Mouse (Mus musculus): Measurements from ENCODE around the gene Cdc42ep2. TPM values are rescaled to one million over a fixed set of nuclear protein-coding genes. Genes with fewer than 3 reads are reported as not detected.

The Cdc42ep2 gene
- 16.0 and 20.4 TPM in 2 replicates for polyA plus RNA-seq (2015; fragmentation: Nextera tagmentation; extraction: Ambion mirVana)

DNA sequence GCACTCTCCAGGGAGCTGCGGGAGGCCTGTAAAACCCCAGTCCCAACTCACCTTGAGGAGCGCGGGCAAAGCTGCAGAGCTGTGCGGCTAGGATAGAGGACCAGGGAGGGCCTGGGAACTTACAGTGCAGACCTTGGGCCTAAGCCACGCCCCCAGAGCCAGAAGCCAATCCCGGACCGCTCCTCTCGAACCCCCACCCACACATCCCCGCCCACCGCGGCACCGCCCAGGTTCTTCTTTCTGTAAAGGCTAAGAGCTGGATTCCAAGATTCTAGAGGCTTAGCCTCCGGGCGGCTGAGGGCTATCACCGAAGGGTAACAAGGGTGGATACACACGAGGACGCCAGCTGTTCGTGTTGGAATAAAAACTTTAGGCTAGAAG lies at the start of gene Cdc42ep2:
TSS of gene Cdc42ep2 (minus strand) at position 104 of the 381 bp plus-strand sequence.
- peak within 1 kb of the TSS; percentile 67 for H3K4me2 ChIP-seq (ENCODE audit: low read length)
- H3K4me3 ChIP-seq (ENCODE audit: low read depth, low read length), result peak within 1 kb of the TSS; percentile 74
- peak within 1 kb of the TSS; percentile 79 for H3K9ac ChIP-seq (ENCODE audit: low read depth, low read length)
- no peaks in the 10 kb centered on the region for H3K9me3 ChIP-seq (replicated peaks; ENCODE audit: control insufficient read depth, low read length, poor library complexity, severe bottlenecking)
- H3K36me3 ChIP-seq (ENCODE audit: control insufficient read depth, insufficient read depth, low read length), result no peaks in the 10 kb centered on the region
- H3K27ac ChIP-seq (ENCODE audit: low read length), result peak within 1 kb of the TSS; percentile 69
- no peaks in the 10 kb centered on the region for H3K27me3 ChIP-seq (ENCODE audit: control insufficient read depth, insufficient read depth, low read depth, low read length)
- peak; percentile 95 for ATAC-seq
- peaks cover 17% of the 10 kb centered on the region for H3K4me1 ChIP-seq (ENCODE audit: control insufficient read depth, insufficient read depth, low read length)
- WGBS, result under 1% methylated on average over 18 of the region's 18 CpGs

DNA sequence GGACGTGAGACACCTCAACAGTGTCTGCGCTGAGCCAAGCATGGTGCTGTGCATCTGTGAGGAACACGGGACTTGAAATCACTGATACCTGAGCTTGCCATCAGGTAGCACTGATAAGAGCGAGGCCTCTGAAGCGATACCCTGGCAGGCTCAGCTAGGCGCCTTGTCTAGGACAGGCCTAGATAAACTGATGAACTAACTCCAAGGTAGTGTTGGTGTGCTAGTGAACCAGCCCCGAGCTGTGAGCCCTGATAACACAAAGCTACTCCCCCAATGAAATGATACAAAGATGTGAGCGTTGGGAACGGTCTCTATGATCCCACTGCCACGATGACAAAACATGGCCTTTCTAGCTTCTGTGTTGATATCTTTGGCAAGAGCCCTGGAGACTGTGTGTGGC lies 43.0 kb upstream of the Cdc42ep2 start:
- WGBS, result 91% methylated on average over 10 of the region's 10 CpGs
- H3K27me3 ChIP-seq (ENCODE audit: control insufficient read depth, insufficient read depth, low read depth, low read length), result no peaks in the 10 kb centered on the region
- no peaks in the 10 kb centered on the region for H3K9me3 ChIP-seq (replicated peaks; ENCODE audit: control insufficient read depth, low read length, poor library complexity, severe bottlenecking)
- H3K27ac ChIP-seq (ENCODE audit: low read length), result no peak overlapping the region
- no peak overlapping the region for H3K9ac ChIP-seq (ENCODE audit: low read depth, low read length)
- peaks cover 16% of the 10 kb centered on the region for H3K4me1 ChIP-seq (ENCODE audit: control insufficient read depth, insufficient read depth, low read length)
- no peak overlapping the region for H3K4me2 ChIP-seq (ENCODE audit: low read length)
- ATAC-seq, result no peak
- no peak overlapping the region for H3K4me3 ChIP-seq (ENCODE audit: low read depth, low read length)
- H3K36me3 ChIP-seq (ENCODE audit: control insufficient read depth, insufficient read depth, low read length), result no peaks in the 10 kb centered on the region

DNA sequence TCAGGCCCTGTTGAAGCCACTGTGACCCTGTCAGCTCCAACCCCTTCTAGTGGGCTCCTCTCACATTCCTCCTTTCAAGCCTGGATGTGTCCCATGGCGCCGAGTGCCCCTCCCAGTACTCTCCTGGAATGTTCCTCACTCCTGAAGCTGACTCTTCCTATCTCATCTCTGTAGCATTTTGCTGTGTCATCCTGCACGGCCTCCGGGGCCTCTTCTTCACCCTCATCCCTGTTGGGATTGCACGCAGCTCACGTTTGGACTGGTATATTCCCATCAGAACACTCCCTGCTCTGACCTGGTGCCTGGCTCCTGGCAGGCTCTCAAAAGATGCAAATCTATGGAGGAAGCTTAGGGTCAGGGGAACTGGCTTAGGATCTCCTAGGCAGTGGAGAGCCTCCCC lies 42.2 kb upstream of the Cdc42ep2 start:
- H3K36me3 ChIP-seq (ENCODE audit: control insufficient read depth, insufficient read depth, low read length), result no peaks in the 10 kb centered on the region
- H3K9me3 ChIP-seq (replicated peaks; ENCODE audit: control insufficient read depth, low read length, poor library complexity, severe bottlenecking), result no peaks in the 10 kb centered on the region
- H3K4me3 ChIP-seq (ENCODE audit: low read depth, low read length), result no peak overlapping the region
- ATAC-seq, result no peak
- 78% methylated on average over 6 of the region's 6 CpGs for WGBS
- no peak overlapping the region for H3K4me2 ChIP-seq (ENCODE audit: low read length)
- peaks cover 16% of the 10 kb centered on the region for H3K4me1 ChIP-seq (ENCODE audit: control insufficient read depth, insufficient read depth, low read length)
- peak overlapping the region; percentile 14; the same call in 1 of the 2 replicates for H3K9ac ChIP-seq (ENCODE audit: low read depth, low read length)
- no peak overlapping the region for H3K27ac ChIP-seq (ENCODE audit: low read length)
- H3K27me3 ChIP-seq (ENCODE audit: control insufficient read depth, insufficient read depth, low read depth, low read length), result no peaks in the 10 kb centered on the region

DNA sequence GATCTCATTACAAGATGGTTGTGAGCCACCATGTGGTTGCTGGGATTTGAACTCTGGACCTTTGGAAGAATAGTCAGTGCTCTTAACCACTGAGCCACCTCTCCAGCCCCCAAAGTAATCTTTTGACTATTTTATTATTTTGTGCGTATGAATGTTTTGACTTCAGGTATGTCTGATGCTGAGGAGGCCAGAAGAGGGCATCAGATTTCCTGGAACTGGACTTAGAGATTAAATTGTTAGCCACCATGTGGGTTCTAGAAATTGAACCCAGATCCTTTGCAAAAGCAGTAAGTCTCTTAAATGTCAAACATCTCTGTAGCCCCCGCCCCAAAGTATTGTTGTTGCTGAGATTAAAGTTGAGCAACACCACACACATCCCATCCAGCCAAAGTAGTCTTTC lies 41.3 kb upstream of the Cdc42ep2 start:
- peaks cover 16% of the 10 kb centered on the region for H3K4me1 ChIP-seq (ENCODE audit: control insufficient read depth, insufficient read depth, low read length)
- H3K9me3 ChIP-seq (replicated peaks; ENCODE audit: control insufficient read depth, low read length, poor library complexity, severe bottlenecking), result no peaks in the 10 kb centered on the region
- no peak for ATAC-seq
- WGBS, result 92% methylated on average over 2 of the region's 2 CpGs
- H3K27me3 ChIP-seq (ENCODE audit: control insufficient read depth, insufficient read depth, low read depth, low read length), result no peaks in the 10 kb centered on the region
- H3K36me3 ChIP-seq (ENCODE audit: control insufficient read depth, insufficient read depth, low read length), result no peaks in the 10 kb centered on the region
- H3K4me2 ChIP-seq (ENCODE audit: low read length), result no peak overlapping the region
- no peak overlapping the region for H3K27ac ChIP-seq (ENCODE audit: low read length)
- no peak overlapping the region for H3K4me3 ChIP-seq (ENCODE audit: low read depth, low read length)
- H3K9ac ChIP-seq (ENCODE audit: low read depth, low read length), result no peak overlapping the region

DNA sequence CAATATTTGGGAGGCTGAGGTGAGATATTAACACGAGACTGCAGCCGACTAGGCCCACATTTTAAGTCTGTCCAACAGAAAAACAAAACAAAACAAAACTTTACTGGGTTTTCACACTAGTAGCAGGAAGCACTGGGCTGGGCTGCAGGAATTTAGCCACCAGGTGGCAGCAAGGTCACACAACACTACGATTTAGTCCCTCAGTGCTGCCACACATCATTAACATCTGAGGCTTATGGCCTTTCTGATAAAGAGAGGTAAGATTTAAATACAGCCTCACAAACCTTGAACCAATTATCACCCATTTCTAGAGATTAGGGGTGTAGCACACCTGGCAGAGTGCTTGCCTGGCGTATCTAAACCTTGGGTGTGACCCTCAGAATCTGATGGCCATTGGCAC lies 40.7 kb upstream of the Cdc42ep2 start:
- 10% methylated on average over 4 of the region's 4 CpGs for WGBS
- Histone ChIP-seq H3K27ac (ENCODE audit: low read length) (no peak overlapping the region), H3K4me2 (ENCODE audit: low read length) (no peak overlapping the region), H3K9me3 (replicated peaks; ENCODE audit: control insufficient read depth, low read length, poor library complexity, severe bottlenecking) (no peaks in the 10 kb centered on the region), H3K27me3 (ENCODE audit: control insufficient read depth, insufficient read depth, low read depth, low read length) (no peaks in the 10 kb centered on the region), H3K4me3 (ENCODE audit: low read depth, low read length) (no peak overlapping the region), H3K36me3 (ENCODE audit: control insufficient read depth, insufficient read depth, low read length) (no peaks in the 10 kb centered on the region), H3K9ac (ENCODE audit: low read depth, low read length) (no peak overlapping the region), H3K4me1 (ENCODE audit: control insufficient read depth, insufficient read depth, low read length) (peaks cover 16% of the 10 kb centered on the region)
- ATAC-seq, result peak; percentile 59; the same call in 1 of the 2 replicates

DNA sequence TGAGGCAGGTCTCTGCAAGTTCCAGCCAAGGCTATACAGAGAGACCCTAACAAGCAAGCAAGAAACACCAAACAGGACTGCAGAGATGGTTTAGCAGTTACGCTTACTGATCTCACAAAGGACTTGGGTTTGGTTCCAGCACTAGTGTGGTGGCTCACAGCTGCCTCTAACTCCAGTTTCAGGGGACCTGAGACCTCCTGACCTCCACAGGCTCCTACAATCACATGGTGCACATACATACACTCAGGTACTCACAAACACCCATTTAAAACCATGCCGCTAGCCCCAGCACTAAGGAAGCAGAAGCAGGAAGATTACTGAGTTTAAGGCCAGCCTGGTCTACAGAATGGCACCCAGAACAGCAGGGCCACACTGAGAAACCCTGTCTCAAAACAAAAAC lies 40.2 kb upstream of the Cdc42ep2 start:
- H3K27ac ChIP-seq (ENCODE audit: low read length), result no peak overlapping the region

DNA sequence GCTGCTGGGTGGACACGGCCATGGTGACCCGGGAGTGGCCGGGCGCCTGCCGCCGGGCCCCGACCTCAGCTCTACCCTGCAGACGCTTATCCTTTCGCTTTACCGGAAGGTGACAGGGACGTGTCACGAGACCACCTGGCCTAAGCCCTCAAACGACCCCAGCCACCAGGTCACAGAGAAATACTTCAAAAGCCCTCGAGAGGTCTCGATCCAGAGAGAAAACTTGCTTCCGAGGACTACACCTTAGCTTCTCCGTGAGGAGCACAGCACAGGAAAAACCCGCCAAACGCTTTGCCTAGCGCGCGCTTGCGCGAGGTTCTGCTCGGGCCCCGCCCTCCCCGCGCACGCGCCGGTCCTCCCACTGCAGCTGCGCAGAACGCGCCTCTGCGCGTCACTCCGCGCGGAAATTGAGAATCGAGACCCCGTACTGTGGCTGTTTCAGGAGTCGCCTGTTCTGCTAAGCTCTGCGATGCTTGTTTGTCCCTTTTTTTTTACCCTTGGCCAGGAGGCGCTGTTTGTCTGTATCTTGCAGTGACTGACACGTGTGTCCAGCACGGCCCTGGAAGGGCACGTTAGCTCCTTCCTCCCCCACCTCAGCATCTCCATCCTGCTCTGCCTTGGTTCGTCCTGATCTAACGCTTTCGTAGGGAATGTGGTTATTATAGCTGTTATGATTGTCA lies 39.4 kb upstream of the Cdc42ep2 start, which contains the start of gene Pola2:
TSS of gene Pola2 (minus strand) at position 320 of the 680 bp plus-strand sequence.
- ATAC-seq, result peak; percentile 92
- Histone ChIP-seq H3K4me3 (ENCODE audit: low read depth, low read length) (peak within 1 kb of the TSS; percentile 58), H3K9me3 (replicated peaks; ENCODE audit: control insufficient read depth, low read length, poor library complexity, severe bottlenecking) (no peaks in the 10 kb centered on the region), H3K4me1 (ENCODE audit: control insufficient read depth, insufficient read depth, low read length) (peaks cover 16% of the 10 kb centered on the region), H3K27ac (ENCODE audit: low read length) (peak within 1 kb of the TSS; percentile 62), H3K9ac (ENCODE audit: low read depth, low read length) (peak within 1 kb of the TSS; percentile 73), H3K4me2 (ENCODE audit: low read length) (peak within 1 kb of the TSS; percentile 93), H3K36me3 (ENCODE audit: control insufficient read depth, insufficient read depth, low read length) (no peaks in the 10 kb centered on the region), H3K27me3 (ENCODE audit: control insufficient read depth, insufficient read depth, low read depth, low read length) (no peaks in the 10 kb centered on the region)
- under 1% methylated on average over 50 of the region's 50 CpGs for WGBS

More for the DNA sequence above, 40.2 kb upstream of the Cdc42ep2 start:
- H3K4me2 ChIP-seq (ENCODE audit: low read length), result peak overlapping the region; percentile 93
- H3K9ac ChIP-seq (ENCODE audit: low read depth, low read length), result peak overlapping the region; percentile 73
- WGBS, result 82% methylated on average over 2 of the region's 2 CpGs
- ATAC-seq, result no peak
- peaks cover 16% of the 10 kb centered on the region for H3K4me1 ChIP-seq (ENCODE audit: control insufficient read depth, insufficient read depth, low read length)
- no peaks in the 10 kb centered on the region for H3K36me3 ChIP-seq (ENCODE audit: control insufficient read depth, insufficient read depth, low read length)
- H3K27me3 ChIP-seq (ENCODE audit: control insufficient read depth, insufficient read depth, low read depth, low read length), result no peaks in the 10 kb centered on the region
- no peaks in the 10 kb centered on the region for H3K9me3 ChIP-seq (replicated peaks; ENCODE audit: control insufficient read depth, low read length, poor library complexity, severe bottlenecking)
- H3K4me3 ChIP-seq (ENCODE audit: low read depth, low read length), result peak overlapping the region; percentile 58; the same call in 1 of the 2 replicates

DNA sequence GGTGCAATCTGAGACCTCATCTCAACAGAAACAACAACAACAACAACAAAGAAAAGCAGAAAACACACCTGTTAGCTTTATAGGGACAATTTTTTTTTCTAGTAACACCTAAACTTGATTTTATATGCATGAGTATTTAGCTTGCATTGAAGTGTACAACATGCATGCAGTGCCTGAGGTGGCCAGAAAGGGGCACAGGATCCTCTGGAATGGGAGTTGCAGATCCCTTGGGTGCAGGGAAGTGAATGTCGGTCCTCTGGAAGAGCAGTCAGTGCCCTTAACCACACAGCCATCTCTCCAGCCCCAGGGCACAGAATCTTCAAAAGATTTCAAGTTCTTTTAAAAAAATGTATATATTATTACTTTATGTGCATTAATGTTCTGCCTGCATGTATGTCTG lies 38.0 kb upstream of the Cdc42ep2 start:
- Histone ChIP-seq H3K27me3 (ENCODE audit: control insufficient read depth, insufficient read depth, low read depth, low read length) (no peaks in the 10 kb centered on the region), H3K4me2 (ENCODE audit: low read length) (no peak overlapping the region), H3K4me1 (ENCODE audit: control insufficient read depth, insufficient read depth, low read length) (peaks cover 16% of the 10 kb centered on the region), H3K4me3 (ENCODE audit: low read depth, low read length) (no peak overlapping the region), H3K9ac (ENCODE audit: low read depth, low read length) (no peak overlapping the region), H3K36me3 (ENCODE audit: control insufficient read depth, insufficient read depth, low read length) (no peaks in the 10 kb centered on the region), H3K27ac (ENCODE audit: low read length) (no peak overlapping the region), H3K9me3 (replicated peaks; ENCODE audit: control insufficient read depth, low read length, poor library complexity, severe bottlenecking) (no peaks in the 10 kb centered on the region)
- no peak for ATAC-seq
- WGBS, result 41% methylated on average over 1 of the region's 1 CpGs

DNA sequence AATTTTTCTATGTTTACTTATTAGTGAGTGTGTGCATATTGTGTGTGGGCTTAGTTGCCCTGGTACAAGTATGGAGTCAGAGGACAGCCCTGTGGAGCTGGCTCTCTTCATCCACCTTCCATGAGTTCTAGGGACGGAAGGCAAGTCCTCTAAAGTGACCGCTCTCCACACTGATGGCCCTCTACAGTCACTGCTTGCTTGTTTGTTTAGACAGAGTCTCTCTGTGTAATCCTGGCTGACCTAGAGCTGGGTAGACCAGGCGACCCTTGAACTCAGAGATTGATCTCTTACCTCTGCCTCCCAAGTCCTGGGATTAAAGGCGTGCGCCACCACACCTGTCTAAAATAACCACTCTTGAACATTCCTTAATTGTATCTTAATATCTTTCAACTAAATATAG lies 32.8 kb upstream of the Cdc42ep2 start:
- no peaks in the 10 kb centered on the region for H3K9me3 ChIP-seq (replicated peaks; ENCODE audit: control insufficient read depth, low read length, poor library complexity, severe bottlenecking)
- no peak for ATAC-seq
- no peak overlapping the region for H3K4me2 ChIP-seq (ENCODE audit: low read length)
- no peaks in the 10 kb centered on the region for H3K4me1 ChIP-seq (ENCODE audit: control insufficient read depth, insufficient read depth, low read length)
- no peak overlapping the region for H3K9ac ChIP-seq (ENCODE audit: low read depth, low read length)
- no peak overlapping the region for H3K27ac ChIP-seq (ENCODE audit: low read length)
- WGBS, result 96% methylated on average over 5 of the region's 5 CpGs
- H3K36me3 ChIP-seq (ENCODE audit: control insufficient read depth, insufficient read depth, low read length), result no peaks in the 10 kb centered on the region
- no peaks in the 10 kb centered on the region for H3K27me3 ChIP-seq (ENCODE audit: control insufficient read depth, insufficient read depth, low read depth, low read length)
- H3K4me3 ChIP-seq (ENCODE audit: low read depth, low read length), result no peak overlapping the region

Measured in midbrain, embryonic 16.5 days (tissue).